Mouse (Mus musculus) embryonic facial prominence, embryonic 13.5 days (tissue): ENCODE measurements at regions not wholly inside any gene's neighbourhood (a gene's known extent, or its start where the extent isn't known, plus 50 kb on each side); places are given as distances from the start of the nearest gene placed in this dataset.
A peak's percentile ranks its signal among the peaks of the same experiment; 100 is the strongest.

Source experiments
- ATAC-seq: fragments of 200-750 bp; cut with Nextera tagmentation; 2 replicates; pipeline ENCODE4 v1.8.0; 2017; ENCODE audit warnings: low read depth; ENCODE audit not compliant: insufficient number of reproducible peaks, insufficient read depth, low FRiP score, low TSS enrichment
- H3K27ac ChIP-seq: fragments of 300-500 bp; sonication (generic); 2 replicates; pipeline ENCODE4 v1.5.1; 2015; ENCODE audit warnings: moderate library complexity, mild to moderate bottlenecking, inconsistent platforms
- H3K27me3 ChIP-seq: fragments of 300-500 bp; sonication (generic); 2 replicates; pipeline ENCODE4 v1.6.1; 2015; ENCODE audit warnings: mild to moderate bottlenecking, inconsistent platforms
- H3K36me3 ChIP-seq: fragments of 300-500 bp; sonication (generic); 2 replicates; pipeline ENCODE4 v1.6.1; 2015; ENCODE audit warnings: mild to moderate bottlenecking, inconsistent platforms
- H3K4me1 ChIP-seq: fragments of 300-500 bp; sonication (generic); 2 replicates; pipeline ENCODE4 v1.6.1; 2015; ENCODE audit warnings: inconsistent platforms
- H3K4me2 ChIP-seq: fragments of 300-500 bp; sonication (generic); 2 replicates; pipeline ENCODE4 v1.6.1; 2015; ENCODE audit warnings: moderate library complexity, mild to moderate bottlenecking, inconsistent platforms
- H3K4me3 ChIP-seq: fragments of 300-500 bp; sonication (generic); 2 replicates; pipeline ENCODE4 v1.5.1; 2015; ENCODE audit warnings: mild to moderate bottlenecking, inconsistent platforms
- H3K9ac ChIP-seq: fragments of 300-500 bp; sonication (generic); 2 replicates; pipeline ENCODE4 v1.6.1; 2015; ENCODE audit warnings: mild to moderate bottlenecking, inconsistent platforms
- H3K9me3 ChIP-seq: fragments of 300-500 bp; sonication (generic); 2 replicates; pipeline ENCODE4 v1.6.1; 2016; ENCODE audit warnings: inconsistent platforms
- WGBS: fragments of 180-500 bp; shearing (Covaris S2); methylation state at CpG from one replicate; pipeline ENCODE4 v1.1.7; 2015; ENCODE audit warnings: mixed read lengths; 5-methylcytosine and 5-hydroxymethylcytosine counted together

- 86% methylated on average over 5 of the region's 5 CpGs for WGBS
- Histone ChIP-seq H3K4me2 (no peak overlapping the region), H3K4me3 (no peak overlapping the region), H3K9me3 (no peaks in the 10 kb centered on the region), H3K27ac (no peak overlapping the region), H3K9ac (no peak overlapping the region), H3K4me1 (peaks cover 13% of the 10 kb centered on the region), H3K27me3 (peaks cover 87% of the 10 kb centered on the region), H3K36me3 (peaks cover 17% of the 10 kb centered on the region)
- ATAC-seq: no peak
These were observed 73.0 kb upstream of the Ppara start for GRCm38 (mm10) chr15:85661771-85662170.

- WGBS: 82% methylated on average over 8 of the region's 8 CpGs
- H3K27ac ChIP-seq: no peak overlapping the region
- H3K4me2 ChIP-seq: no peak overlapping the region
- no peaks in the 10 kb centered on the region for H3K9me3 ChIP-seq
- no peak overlapping the region for H3K4me3 ChIP-seq
- peaks cover 16% of the 10 kb centered on the region for H3K36me3 ChIP-seq
- H3K4me1 ChIP-seq: peaks cover 10% of the 10 kb centered on the region
- ATAC-seq: no peak
- peaks cover 84% of the 10 kb centered on the region for H3K27me3 ChIP-seq
- no peak overlapping the region for H3K9ac ChIP-seq
These were observed 72.5 kb upstream of the Ppara start for GRCm38 (mm10) chr15:85662271-85662670.

- Histone ChIP-seq H3K4me1 (peaks cover 9% of the 10 kb centered on the region), H3K9ac (no peak overlapping the region), H3K4me3 (no peak overlapping the region), H3K27me3 (peaks cover 84% of the 10 kb centered on the region), H3K36me3 (peaks cover 12% of the 10 kb centered on the region), H3K27ac (no peak overlapping the region), H3K4me2 (no peak overlapping the region), H3K9me3 (no peaks in the 10 kb centered on the region)
- 80% methylated on average over 4 of the region's 4 CpGs for WGBS
- no peak for ATAC-seq
These were observed 72.1 kb upstream of the Ppara start for GRCm38 (mm10) chr15:85662673-85663072.

DNA sequence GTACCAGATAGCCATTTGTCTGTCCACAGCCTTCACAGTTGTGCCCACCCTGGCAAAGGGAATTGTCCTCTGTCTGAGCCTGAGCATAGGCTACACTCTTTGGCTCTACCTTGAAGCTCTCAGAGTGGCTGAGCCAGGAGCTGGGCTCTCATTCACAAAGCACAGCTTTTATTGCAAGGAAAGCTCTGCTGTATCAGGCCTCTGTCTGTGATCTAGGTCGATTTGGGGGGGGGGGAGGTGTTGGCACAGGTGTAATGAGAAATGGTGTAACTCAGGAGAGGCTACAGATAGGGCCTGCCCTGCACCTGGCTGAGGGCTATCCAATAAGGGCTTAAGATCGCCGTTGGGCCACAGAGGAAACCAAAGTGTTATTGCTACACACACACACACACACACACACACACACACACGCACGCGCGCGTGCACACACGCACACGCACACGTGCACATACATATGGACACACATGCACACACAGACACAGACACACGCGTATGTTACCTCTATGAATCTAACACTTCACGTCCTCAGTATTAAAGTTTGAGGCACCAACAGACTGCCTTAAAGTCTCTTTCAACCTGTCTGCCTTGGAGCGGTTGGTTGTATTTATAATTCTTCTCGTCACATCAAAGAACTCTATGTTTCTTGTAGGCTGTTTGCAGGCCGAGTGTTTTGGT lies 70.9 kb upstream of the Ppara start:
- H3K4me1 ChIP-seq: peaks cover 12% of the 10 kb centered on the region
- no peak overlapping the region for H3K4me2 ChIP-seq
- H3K36me3 ChIP-seq: peaks cover 11% of the 10 kb centered on the region
- peaks cover 85% of the 10 kb centered on the region for H3K27me3 ChIP-seq
- H3K9ac ChIP-seq: no peak overlapping the region
- no peak for ATAC-seq
- no peak overlapping the region for H3K4me3 ChIP-seq
- no peaks in the 10 kb centered on the region for H3K9me3 ChIP-seq
- no peak overlapping the region for H3K27ac ChIP-seq
- 85% methylated on average over 17 of the region's 17 CpGs for WGBS

GRCm38 (mm10) chr15:85664432-85664828 lies 70.4 kb upstream of the Ppara start:
- Histone ChIP-seq H3K4me1 (peaks cover 17% of the 10 kb centered on the region), H3K4me3 (no peak overlapping the region), H3K36me3 (peaks cover 11% of the 10 kb centered on the region), H3K9ac (no peak overlapping the region), H3K27ac (no peak overlapping the region), H3K27me3 (peaks cover 85% of the 10 kb centered on the region), H3K9me3 (no peaks in the 10 kb centered on the region), H3K4me2 (no peak overlapping the region)
- 73% methylated on average over 10 of the region's 10 CpGs for WGBS
- no peak for ATAC-seq

- H3K4me1 ChIP-seq: peaks cover 25% of the 10 kb centered on the region
- H3K4me2 ChIP-seq: no peak overlapping the region
- H3K27ac ChIP-seq: no peak overlapping the region
- no peak overlapping the region for H3K9ac ChIP-seq
- H3K27me3 ChIP-seq: peaks cover 86% of the 10 kb centered on the region
- peaks cover 11% of the 10 kb centered on the region for H3K36me3 ChIP-seq
- no peaks in the 10 kb centered on the region for H3K9me3 ChIP-seq
- H3K4me3 ChIP-seq: no peak overlapping the region
- WGBS: 67% methylated on average over 12 of the region's 12 CpGs
- no peak for ATAC-seq
These were observed 69.5 kb upstream of the Ppara start for GRCm38 (mm10) chr15:85665181-85665821.

DNA sequence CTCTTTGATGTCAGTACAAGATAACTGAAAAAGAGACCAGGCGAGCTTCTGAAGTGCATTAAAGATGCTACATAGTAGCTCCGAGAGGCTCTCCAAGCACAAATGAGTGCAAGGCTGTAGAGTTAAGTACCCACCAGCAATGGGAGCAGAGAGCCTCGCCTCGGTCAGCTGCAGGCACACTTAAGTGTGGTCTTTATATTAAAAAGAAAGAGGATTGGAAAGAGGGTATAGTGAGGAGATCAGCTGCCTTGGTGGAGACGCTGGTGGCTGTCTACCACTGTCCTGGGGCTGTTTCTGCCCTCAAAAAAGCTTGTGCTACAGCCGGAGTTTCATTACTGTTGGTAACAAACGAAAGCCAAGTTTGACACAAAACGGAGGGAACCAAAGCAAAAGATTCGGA lies 68.3 kb upstream of the Ppara start:
- ATAC-seq: no peak
- no peak overlapping the region for H3K9ac ChIP-seq
- WGBS: 60% methylated on average over 9 of the region's 9 CpGs
- H3K4me3 ChIP-seq: no peak overlapping the region
- peaks cover 2% of the 10 kb centered on the region for H3K36me3 ChIP-seq
- no peaks in the 10 kb centered on the region for H3K9me3 ChIP-seq
- peaks cover 75% of the 10 kb centered on the region for H3K27me3 ChIP-seq
- peaks cover 21% of the 10 kb centered on the region for H3K4me1 ChIP-seq
- no peak overlapping the region for H3K27ac ChIP-seq
- no peak overlapping the region for H3K4me2 ChIP-seq

DNA sequence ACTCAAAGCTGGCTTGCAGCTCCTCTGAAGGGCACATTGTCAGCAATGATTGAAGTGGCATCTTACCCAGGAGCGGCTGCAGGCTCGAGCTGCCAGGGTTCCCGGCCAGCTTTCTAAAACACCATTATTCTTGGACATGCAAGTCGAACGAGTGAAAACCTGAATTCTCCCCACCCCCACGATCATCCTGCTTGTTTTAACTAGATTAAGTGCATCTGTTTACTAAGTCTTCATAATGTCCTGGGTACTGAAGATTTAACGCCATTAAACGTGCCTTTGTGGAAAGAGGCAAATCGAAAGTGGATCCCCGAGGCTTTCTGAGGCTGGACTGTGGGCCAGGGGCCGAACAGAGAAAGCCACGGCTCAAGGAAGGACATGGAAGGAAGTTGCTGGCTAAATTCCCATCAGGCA lies 67.4 kb upstream of the Ppara start:
- no peak overlapping the region for H3K4me2 ChIP-seq
- H3K27ac ChIP-seq: no peak overlapping the region
- H3K36me3 ChIP-seq: no peaks in the 10 kb centered on the region; the same call in 1 of the 2 replicates
- no peak for ATAC-seq
- no peak overlapping the region for H3K4me3 ChIP-seq
- H3K9ac ChIP-seq: no peak overlapping the region
- H3K4me1 ChIP-seq: peaks cover 21% of the 10 kb centered on the region
- H3K9me3 ChIP-seq: no peaks in the 10 kb centered on the region
- H3K27me3 ChIP-seq: peaks cover 66% of the 10 kb centered on the region
- WGBS: 54% methylated on average over 12 of the region's 12 CpGs

GRCm38 (mm10) chr15:85667906-85668590 lies 66.7 kb upstream of the Ppara start:
- Histone ChIP-seq H3K27ac (no peak overlapping the region), H3K36me3 (no peaks in the 10 kb centered on the region), H3K9me3 (no peaks in the 10 kb centered on the region), H3K4me3 (no peak overlapping the region), H3K4me1 (peaks cover 25% of the 10 kb centered on the region), H3K9ac (no peak overlapping the region), H3K4me2 (no peak overlapping the region), H3K27me3 (peaks cover 59% of the 10 kb centered on the region)
- ATAC-seq: no peak
- 84% methylated on average over 7 of the region's 7 CpGs for WGBS

DNA sequence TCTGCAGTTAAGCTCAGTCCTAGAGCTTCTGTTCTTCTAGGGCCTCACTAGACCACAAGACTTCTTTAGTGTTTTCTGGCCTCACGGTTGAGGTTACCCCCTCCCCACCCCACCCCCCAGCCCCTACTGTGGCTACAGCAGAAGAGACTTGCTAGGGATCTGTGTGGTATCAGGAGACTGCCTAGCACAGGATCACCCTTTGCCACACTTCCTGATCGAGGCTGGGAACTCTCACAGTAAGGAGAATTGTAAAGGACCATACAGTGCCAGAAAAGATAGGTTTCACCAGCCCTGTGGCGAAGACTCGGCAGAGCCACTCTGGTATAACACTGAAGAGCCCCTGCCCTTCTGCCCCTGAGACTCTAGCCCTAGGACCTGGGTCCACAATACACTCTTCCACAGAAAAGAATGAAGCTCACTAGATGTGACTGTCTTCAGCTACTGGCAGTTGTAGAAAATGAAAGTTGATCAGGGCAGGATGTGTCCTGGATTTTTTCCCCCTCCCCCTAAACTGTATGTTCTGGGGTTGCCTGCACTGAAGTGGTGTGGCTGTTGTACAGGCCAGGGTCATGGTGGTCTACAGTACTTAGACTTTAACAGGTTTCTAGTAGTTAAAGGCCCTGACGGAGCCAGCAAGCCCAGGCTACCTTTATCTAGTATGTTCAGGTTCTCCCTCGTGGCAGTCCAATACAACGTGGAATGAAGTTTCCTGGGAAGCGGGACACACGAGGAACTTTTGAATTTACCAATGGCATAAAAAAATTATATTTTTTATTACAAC lies 65.7 kb upstream of the Ppara start:
- Histone ChIP-seq H3K27ac (peak overlapping the region; percentile 95), H3K27me3 (peaks cover 55% of the 10 kb centered on the region)
- WGBS: 63% methylated on average over 9 of the region's 9 CpGs

GRCm38 (mm10) chr15:85669652-85670175 lies 65.1 kb upstream of the Ppara start:
- Histone ChIP-seq H3K4me3 (peak overlapping the region; percentile 89), H3K4me2 (peak overlapping the region; percentile 84), H3K36me3 (peaks cover 6% of the 10 kb centered on the region), H3K27ac (peak overlapping the region; percentile 95), H3K27me3 (peaks cover 58% of the 10 kb centered on the region), H3K9ac (peak overlapping the region; percentile 98), H3K4me1 (peaks cover 40% of the 10 kb centered on the region), H3K9me3 (no peaks in the 10 kb centered on the region)
- 28% methylated on average over 15 of the region's 15 CpGs for WGBS
- peak; percentile 7; the same call in 1 of the 2 replicates for ATAC-seq

More for the DNA sequence above, 65.7 kb upstream of the Ppara start:
- Histone ChIP-seq H3K9me3 (no peaks in the 10 kb centered on the region), H3K4me3 (peak overlapping the region; percentile 89), H3K9ac (no peak overlapping the region), H3K4me1 (peaks cover 33% of the 10 kb centered on the region), H3K36me3 (peaks cover 3% of the 10 kb centered on the region), H3K4me2 (peak overlapping the region; percentile 84)
- ATAC-seq: no peak
